Mouse (Mus musculus): Measurements from ENCODE around the gene Znfx1.

GRCm38 (mm10) chr2:167067575-167067974 is 4.8 kb upstream of the Znfx1 start:
- no peak for TF ChIP-seq POLR2A (IDR thresholded peaks at IDR 0.05; ENCODE audit: control insufficient read depth, extremely low read depth, insufficient read depth, low read length, poor library complexity)
- TF ChIP-seq CTCF (IDR thresholded peaks at IDR 0.05; ENCODE audit: borderline replicate concordance, control insufficient read depth, extremely low read depth, insufficient read depth, low read length, poor library complexity): no peak

Data from thymus, adult 2 months (tissue).